Mouse (Mus musculus): Measurements from ENCODE around the gene Fryl.

DNA sequence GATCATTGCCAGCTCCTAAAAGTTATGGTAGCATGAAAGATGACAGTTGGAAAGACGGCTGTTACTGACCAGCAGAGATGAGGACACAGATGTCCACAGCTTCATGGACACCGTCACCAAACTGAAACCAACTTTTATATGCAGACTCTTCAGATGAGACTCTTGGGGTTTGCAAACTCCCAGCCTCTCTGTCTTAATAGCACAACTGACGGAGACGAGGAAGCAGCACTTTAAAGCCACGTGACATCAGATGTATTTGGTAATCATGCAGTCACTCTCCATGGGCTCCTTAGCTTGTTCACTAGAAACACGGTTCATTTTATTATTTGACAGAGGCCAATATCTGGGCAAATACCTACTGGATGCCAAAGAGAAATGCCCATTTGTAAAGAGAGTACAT, 280.4 kb downstream of the Fryl start:
- TF ChIP-seq GATA1 (IDR thresholded peaks at IDR 0.05; ENCODE audit: borderline replicate concordance, low read length), result no peak
- no peak for TF ChIP-seq TAL1 (conservative IDR thresholded peaks at IDR 0.05; ENCODE audit: low read depth, low read length)
- no peak for TF ChIP-seq CTCF (IDR thresholded peaks at IDR 0.05; ENCODE audit: low read depth, low read length)

Data from G1E (cell line).